8 mouse cellular contexts compared by ENCODE assay signal in the genomic region with DNA sequence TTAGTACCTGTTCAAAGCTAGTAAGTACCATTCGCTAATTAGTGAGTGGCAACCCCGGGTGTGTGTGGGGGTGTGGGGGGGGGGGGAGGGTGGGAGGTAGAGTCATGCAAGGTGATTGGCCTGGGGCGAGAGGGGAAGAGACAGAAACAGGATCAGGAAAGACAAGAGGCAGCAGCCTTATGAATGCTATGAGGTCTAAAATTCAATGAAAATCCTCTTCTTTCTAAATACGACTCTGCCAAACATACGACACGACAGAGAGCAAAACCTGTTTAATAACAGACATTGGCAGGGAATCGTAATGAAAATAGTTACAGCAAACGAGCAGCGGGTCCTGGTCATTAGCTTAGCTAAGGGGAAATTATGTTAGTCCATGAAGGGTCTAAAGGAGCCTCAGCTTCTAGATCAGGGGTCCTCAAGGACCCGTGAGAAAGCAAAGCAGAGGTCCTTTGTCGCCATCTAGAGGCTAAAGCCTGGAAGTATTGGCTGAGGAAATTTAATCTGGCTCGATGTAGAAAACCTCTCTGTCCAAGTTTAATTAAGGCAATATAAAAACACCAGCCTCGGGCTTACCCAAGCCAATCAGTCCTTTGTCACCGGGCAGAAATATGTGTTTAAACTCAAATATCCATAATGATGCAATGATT. TPM values are rescaled to one million over a fixed set of nuclear protein-coding genes. Genes with fewer than 3 reads are reported as not detected.
DNase-seq lines count a peak whose midpoint lies in the region; ATAC-seq lines count a peak whose summit lies in the region.

No protein-coding gene starts in this region.

- H3K27ac ChIP-seq in embryonic facial prominence, embryonic 12.5 days = no peak overlapping the region
- no peak overlapping the region for H3K27ac ChIP-seq in lung, embryonic 15.5 days

- H3K4me2 ChIP-seq in embryonic facial prominence, embryonic 12.5 days (replicated peaks) = peak overlapping the region; percentile 46
- peak overlapping the region; percentile 51 for H3K4me2 ChIP-seq in lung, embryonic 15.5 days

- no peak for ATAC-seq in embryonic facial prominence, embryonic 12.5 days (ENCODE audit: insufficient number of reproducible peaks, insufficient read depth, low FRiP score, low TSS enrichment)
- no peak for ATAC-seq in lung, embryonic 15.5 days (ENCODE audit: borderline replicate concordance, extremely low read depth, low FRiP score, low TSS enrichment)

- 20% methylated on average over 14 of the region's 14 CpGs for WGBS in embryonic facial prominence, embryonic 12.5 days
- 18% methylated on average over 14 of the region's 14 CpGs for WGBS in lung, embryonic 15.5 days

- H3K36me3 ChIP-seq in embryonic facial prominence, embryonic 12.5 days = no peaks in the 10 kb centered on the region
- no peaks in the 10 kb centered on the region for H3K36me3 ChIP-seq in lung, embryonic 15.5 days

- 0 out of 2 replicates have a peak overlapping the region, but pooled peaks have one; percentile 15 for H3K4me3 ChIP-seq in embryonic facial prominence, embryonic 12.5 days
- H3K4me3 ChIP-seq in lung, embryonic 15.5 days = peak overlapping the region; percentile 16

- 0 out of 2 replicates have a peak, but pooled peaks cover 4% of the 10 kb centered on the region for H3K27me3 ChIP-seq in embryonic facial prominence, embryonic 12.5 days
- no peaks in the 10 kb centered on the region for H3K27me3 ChIP-seq in lung, embryonic 15.5 days

- H3K9me3 ChIP-seq in embryonic facial prominence, embryonic 12.5 days = no peaks in the 10 kb centered on the region
- no peaks in the 10 kb centered on the region for H3K9me3 ChIP-seq in lung, embryonic 15.5 days

- DNase-seq in thymus, postnatal 25 days = peak; percentile 2
- no peak for DNase-seq in thymus, postnatal 14 days
- peak; percentile 41 for DNase-seq in heart, postnatal 4 days
- DNase-seq in layer of hippocampus, adult 11-12 months (ENCODE audit: low spot score) = peak; percentile 56
- DNase-seq in right cerebral cortex, adult 2 months (ENCODE audit: low spot score in 2 of 2) = peak; percentile 53 to 59
- DNase-seq in ovary, postnatal 36 days (ENCODE audit: low spot score) = no peak

- H3K4me1 ChIP-seq in embryonic facial prominence, embryonic 12.5 days = no peaks in the 10 kb centered on the region
- no peaks in the 10 kb centered on the region for H3K4me1 ChIP-seq in lung, embryonic 15.5 days

- H3K9ac ChIP-seq in embryonic facial prominence, embryonic 12.5 days = no peak overlapping the region
- no peak overlapping the region for H3K9ac ChIP-seq in lung, embryonic 15.5 days

RNA-seq across cellular contexts. Expression of a gene that starts 23.6 kb away (rescaled TPM):
- polyA plus RNA-seq in embryonic facial prominence, embryonic 12.5 days (2016; fragmentation: Nextera tagmentation; extraction: Ambion mirVana) = not detected in 2 replicates
- total RNA-seq in heart, postnatal 4 days (2021) = not detected
- not detected in 2 replicates for polyA plus RNA-seq in lung, embryonic 15.5 days (2015; fragmentation: Nextera tagmentation; extraction: Ambion mirVana)

RNA-seq across cellular contexts. Expression of a gene that starts 54.9 kb away (rescaled TPM):
- polyA plus RNA-seq in embryonic facial prominence, embryonic 12.5 days (2016; fragmentation: Nextera tagmentation; extraction: Ambion mirVana) = 16.3 and 20.0 TPM in 2 replicates
- under 1 TPM; 0.12 to 0.20 TPM for total RNA-seq in heart, postnatal 4 days (2021)
- polyA plus RNA-seq in lung, embryonic 15.5 days (2015; fragmentation: Nextera tagmentation; extraction: Ambion mirVana) = 0.67 and 0.90 TPM in 2 replicates

Comparison
In these comparisons a context has a peak if more than half of its experiments do, and no peak if none do; other contexts are left out.
1. DNase-seq: peak in thymus, postnatal 25 days (single experiment), heart, postnatal 4 days (single experiment), layer of hippocampus, adult 11-12 months (single experiment) and right cerebral cortex, adult 2 months (2 of 2); none in thymus, postnatal 14 days (single experiment) and ovary, postnatal 36 days (single experiment).